Mouse (Mus musculus) cerebellum, adult 2 months (tissue): ENCODE measurements around the gene Med13l.

ENCODE experiments used
- CTCF ChIP-seq: fragments of 200-500 bp; IDR thresholded peaks from 2 replicates; pipeline ENCODE4 v1.5.1; 2011; ENCODE audit warnings: low read depth, mild to moderate bottlenecking, control low read depth, low read length, moderate library complexity, borderline replicate concordance; ENCODE audit not compliant: insufficient read depth
- POLR2A ChIP-seq: fragments of 200-500 bp; IDR thresholded peaks from 2 replicates; pipeline ENCODE4 v1.6.1; 2011; ENCODE audit warnings: low read length, control low read depth, borderline replicate concordance; ENCODE audit not compliant: insufficient read depth

- TF ChIP-seq POLR2A = no peak
- no peak for TF ChIP-seq CTCF
Measured at GRCm38 (mm10) chr5:118717456-118717855, 157.0 kb downstream of the Med13l start.
